Mouse (Mus musculus) lung, postnatal 25 days (tissue): ENCODE results near the gene Nosip.

Source experiments
- DNase-seq: peaks from one replicate; pipeline ENCODE4 v3.0.0; 2022; ENCODE audit warnings: low spot score

Gene Nosip

GRCm38 (mm10) chr7:45058607-45059571 is 3.3 kb upstream of the Nosip start:
- DNase-seq, result no peak

- DNase-seq, result no peak
Observed at GRCm38 (mm10) chr7:45060632-45061122, 1.6 kb upstream of the Nosip start.

DNA sequence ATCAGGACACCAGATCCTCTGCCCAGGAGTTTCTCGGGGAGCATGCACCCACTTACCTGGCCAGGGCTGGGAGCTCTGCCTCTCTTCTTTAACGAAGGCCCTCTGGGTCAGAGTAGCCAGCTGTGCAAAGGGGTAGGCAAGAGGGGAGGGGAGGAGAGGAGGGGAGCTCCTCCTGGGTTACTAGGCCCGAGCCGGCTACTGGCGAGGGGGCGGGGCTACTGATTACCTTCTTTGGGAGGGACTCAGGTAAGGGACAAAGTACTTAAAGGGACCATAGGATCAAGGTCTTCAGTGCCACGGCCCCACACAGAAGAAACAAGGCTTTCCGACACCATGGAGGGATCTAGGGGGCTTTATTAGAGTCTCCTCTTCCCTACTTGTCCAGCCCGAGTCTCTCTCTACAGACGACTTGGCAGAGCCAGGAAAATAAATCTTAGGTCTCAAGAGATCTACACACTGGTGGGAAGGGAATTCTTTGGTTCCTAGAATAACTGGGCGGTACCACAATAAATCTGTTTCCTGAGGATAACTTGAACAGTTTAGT is 625 bp upstream of the Nosip start:
- peak; percentile 69 for DNase-seq

DNA sequence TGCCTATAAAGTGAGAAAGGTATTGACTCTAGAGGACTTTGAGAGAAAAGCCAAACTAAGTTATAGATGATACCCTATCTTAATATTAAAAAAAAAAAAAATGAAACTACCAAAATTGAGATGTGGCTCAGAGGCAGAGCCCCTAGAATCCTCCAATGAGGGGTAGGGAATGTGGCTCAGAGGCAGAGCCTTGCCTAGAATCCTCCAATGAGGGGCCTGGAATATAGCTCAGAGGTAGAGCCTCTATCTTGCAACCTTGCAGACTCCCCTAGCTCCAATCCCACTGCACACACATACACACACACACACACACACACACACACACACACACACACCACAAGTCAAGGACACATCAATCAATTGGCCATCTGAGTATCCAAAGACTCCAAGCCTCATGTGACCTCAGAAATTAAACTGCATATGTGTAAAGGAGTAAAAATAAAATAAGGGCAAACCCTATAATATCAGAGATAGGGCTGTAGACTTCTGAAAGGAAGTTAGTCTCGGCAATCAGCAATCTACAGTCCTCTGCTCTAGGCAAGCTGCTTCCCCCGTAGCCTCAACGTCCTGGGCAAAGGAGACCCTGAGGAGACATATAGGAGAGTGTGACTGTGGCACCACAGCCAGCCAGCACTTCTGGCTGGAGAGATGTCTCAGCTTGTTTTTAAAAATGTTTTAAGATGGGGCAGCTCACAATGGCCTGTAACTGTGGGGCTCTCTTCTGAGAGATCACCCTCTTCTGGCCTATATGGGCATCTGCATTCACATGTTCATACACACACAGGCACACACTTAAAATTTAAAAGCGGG is 5.2 kb downstream of the Nosip start:
- no peak for DNase-seq

- peak; percentile 62 for DNase-seq
Observed at GRCm38 (mm10) chr7:45068000-45068318, 5.7 kb downstream of the Nosip start.

DNA sequence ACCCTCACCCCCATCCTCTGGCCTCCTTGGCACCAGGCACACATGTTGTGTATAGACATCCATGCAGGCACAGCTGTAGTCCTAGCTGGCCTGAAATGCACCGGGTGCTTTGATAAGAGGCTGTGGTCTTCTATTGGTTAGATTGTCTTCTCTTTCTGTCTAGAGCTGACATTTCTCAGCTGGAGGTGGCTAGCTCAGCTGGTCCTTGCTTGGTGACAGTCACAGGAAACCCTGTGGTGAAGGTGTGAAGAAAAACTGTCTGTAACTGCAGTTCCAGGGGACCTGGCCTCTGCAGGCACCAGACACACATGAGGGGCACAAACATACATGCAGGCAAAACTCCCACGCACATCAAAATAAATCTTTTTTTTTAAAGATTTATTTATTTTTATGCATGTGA is 7.4 kb downstream of the Nosip start:
- DNase-seq, result no peak

DNA sequence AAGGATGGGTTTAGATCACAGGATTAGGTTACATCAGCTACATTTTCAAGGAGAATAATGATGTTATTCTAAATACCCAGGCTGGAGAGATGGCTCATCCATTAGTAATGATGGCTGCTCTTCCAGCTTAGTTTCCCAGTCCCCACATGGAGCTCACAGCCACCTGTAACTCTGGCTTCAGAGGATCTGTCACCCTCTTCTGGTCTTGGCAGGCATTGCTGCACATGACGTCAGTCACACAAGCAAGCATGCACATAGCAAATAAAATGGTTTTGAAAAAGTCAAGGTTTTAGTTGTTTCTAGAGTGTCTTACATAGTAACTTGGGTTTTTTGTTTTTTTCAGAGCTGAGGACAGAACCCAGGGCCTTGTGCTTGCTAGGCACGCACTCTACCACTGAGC is 10.0 kb downstream of the Nosip start:
- DNase-seq, result no peak

DNA sequence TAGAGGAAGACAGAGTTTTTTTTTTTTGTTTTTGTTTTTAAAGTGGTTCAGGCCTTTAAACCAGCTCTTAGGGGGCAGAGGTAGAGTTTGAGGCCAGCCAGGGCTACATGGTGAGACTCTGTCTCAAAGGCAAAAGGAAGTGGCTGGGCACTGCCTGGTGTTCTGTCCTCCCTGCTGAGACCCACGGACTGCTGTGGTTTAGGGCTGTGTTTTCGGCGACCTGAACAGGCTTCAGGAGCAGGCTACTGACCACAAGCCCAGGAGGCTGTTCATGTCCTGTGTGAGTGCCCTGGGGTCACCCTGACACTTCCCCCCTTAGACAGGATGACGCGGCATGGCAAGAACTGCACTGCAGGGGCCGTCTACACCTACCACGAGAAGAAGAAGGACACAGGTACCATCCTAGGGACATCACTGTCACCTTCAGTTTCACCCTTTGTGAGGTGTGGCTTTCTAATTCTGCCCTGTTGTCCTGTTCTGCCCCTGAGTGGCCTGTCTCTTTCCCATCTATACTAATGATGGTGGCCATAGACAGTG is 11.0 kb downstream of the Nosip start:
- no peak for DNase-seq

GRCm38 (mm10) chr7:45073949-45074348 is 11.7 kb downstream of the Nosip start:
- no peak for DNase-seq

GRCm38 (mm10) chr7:45075405-45075804 is 13.2 kb downstream of the Nosip start:
- DNase-seq, result no peak

DNA sequence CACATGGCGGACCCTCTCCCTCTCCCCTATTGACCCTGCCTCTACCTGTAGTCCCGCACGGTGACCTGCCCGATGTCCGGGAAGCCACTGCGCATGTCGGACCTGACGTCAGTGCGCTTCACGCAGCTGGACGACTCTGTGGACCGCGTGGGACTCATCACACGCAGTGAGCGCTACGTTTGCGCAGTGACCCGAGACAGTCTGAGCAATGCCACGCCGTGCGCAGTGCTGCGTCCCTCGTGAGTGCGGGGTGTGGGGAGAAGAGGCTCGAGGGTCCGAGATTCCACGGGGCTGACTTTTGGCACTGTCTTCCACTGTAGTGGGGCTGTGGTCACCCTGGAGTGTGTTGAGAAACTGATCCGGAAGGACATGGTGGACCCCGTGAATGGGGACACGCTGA is 14.3 kb downstream of the Nosip start:
- DNase-seq, result no peak

DNA sequence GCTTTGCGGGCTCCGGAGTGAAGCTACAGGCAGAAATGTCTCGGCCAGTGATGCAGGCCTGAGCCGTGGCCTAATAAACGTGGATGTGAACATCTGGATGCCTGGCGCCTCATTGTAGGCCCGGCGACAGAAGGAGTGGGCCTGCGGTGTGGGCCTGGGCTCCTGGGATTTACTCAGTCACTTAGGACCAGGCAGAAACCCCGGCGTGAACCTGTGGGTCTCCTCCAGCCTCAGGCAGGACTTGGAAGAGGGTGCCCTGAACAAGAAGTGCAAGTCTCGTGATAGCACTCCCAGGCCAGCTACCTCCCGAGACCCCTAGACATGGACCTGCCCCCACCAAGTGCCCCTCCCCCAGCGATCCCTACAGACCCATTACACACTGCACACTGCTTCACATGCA is 15.1 kb downstream of the Nosip start:
- no peak for DNase-seq

DNA sequence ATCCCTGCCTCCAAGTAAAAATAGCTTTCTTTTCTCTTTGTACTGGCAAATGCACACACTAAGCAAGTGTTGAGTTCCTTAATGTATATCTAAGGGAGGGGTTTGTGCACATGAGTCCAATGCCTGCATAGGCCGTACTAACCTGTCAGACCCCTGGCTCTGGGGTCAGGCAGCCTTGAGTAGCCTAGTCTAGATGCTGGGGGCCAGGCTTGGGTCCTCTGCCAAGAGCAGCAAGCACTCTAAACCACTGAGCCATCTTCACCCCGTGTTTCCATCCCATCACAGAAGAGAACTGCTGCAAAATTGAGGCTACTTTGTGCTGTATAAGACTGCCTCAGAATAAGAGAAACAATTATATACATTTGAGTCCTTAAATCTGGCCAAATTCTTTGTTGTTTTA is 15.6 kb downstream of the Nosip start:
- no peak for DNase-seq

- DNase-seq, result peak; percentile 80
Observed at GRCm38 (mm10) chr7:45078513-45078912, 16.3 kb downstream of the Nosip start.

DNA sequence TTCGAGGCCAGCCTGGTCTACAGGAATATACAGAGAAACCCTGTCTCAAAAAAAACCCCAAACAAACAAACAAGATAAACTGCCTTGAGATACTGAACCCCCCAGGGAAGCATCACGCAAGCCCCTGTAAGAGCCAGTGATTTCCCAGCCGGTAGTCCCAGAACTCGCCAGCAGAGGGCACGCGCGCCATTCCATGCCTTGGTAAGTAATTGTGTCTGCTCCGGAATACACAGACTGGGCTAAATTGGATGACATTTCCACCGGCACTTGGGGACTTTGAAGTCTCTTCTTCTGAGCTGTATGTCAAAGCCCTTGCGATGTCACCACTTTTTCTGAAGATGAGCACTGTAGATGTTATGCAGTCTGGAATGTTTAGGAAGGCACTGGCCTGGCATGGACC is 17.6 kb downstream of the Nosip start:
- peak; percentile 92 for DNase-seq

- no peak for DNase-seq
Observed at GRCm38 (mm10) chr7:45081016-45081415, 18.8 kb downstream of the Nosip start.

GRCm38 (mm10) chr7:45082401-45083299 is 20.4 kb downstream of the Nosip start:
- DNase-seq, result peak; percentile 67

DNA sequence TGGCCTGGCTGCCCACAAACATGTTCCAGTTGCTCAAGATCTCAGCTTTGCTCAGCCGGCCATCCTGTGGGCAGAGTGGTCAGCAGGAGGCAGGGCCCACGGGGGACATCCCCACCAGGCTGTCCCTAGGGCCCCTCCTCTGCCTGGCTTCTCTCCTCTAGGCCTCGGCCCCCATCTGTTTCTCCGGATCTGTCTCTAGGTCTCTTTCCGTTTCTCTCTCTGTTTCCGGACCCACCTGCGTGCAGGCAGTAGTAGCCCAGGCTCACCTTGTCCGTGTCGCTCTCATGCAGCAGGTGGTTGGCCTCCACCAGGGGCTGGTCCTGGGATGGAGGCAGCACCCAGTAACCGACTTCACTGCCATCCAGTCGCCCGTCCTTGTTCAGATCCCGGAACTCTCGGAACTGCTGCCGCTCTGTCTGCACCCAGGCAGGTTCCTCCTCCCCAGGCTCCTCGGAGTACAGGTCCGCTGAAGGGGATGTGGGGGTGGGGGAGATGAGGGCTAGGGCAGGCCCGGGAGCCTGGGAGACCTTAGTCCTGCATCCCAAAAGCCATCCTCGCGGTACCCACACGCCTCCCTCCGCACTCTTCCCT is 21.2 kb downstream of the Nosip start:
- no peak for DNase-seq

- DNase-seq, result no peak
Observed at GRCm38 (mm10) chr7:45086084-45086483, 23.9 kb downstream of the Nosip start.

DNA sequence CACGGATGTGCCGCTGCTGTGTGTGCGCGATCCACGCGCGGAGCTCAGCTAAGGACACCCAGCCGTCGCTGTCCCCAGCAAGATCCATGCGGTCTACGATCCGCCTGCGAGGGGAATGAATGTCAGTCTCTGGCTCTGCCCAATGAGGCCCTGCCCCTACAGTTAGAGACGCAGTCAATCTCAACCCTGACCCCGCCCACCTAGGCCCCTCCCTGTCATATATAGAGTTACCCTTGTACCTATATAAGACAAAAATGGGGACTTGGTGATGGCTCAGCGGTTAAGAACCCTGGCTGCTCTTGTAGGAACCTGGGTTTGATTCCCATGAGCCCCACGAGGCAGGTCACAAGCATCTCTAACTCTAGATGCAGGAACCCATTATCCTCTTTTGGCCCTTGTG is 26.4 kb downstream of the Nosip start:
- DNase-seq, result no peak
